Mouse (Mus musculus) hindbrain, postnatal 0 days (tissue): Measurements from ENCODE around the gene Stmnd1. TPM values are rescaled to one million over a fixed set of nuclear protein-coding genes. Genes with fewer than 3 reads are reported as not detected.

ENCODE experiments used
- ATAC-seq: fragments of 200-750 bp; cut with Nextera tagmentation; 2 replicates; pipeline ENCODE4 v1.8.0; 2017; ENCODE audit warnings: mild to moderate bottlenecking, moderate TSS enrichment, moderate library complexity
- DNase-seq: peaks from one replicate; pipeline ENCODE4 v3.0.0-alpha.2; 2015; ENCODE audit warnings: low spot score
- H3K27ac ChIP-seq: fragments of 300-500 bp; sonication (generic); 2 replicates; pipeline ENCODE4 v1.5.1; 2014; ENCODE audit warnings: mild to moderate bottlenecking
- H3K27me3 ChIP-seq: fragments of 300-500 bp; sonication (generic); 2 replicates; pipeline ENCODE4 v1.6.1; 2014; ENCODE audit warnings: low read length, mixed read lengths; ENCODE audit not compliant: insufficient read depth
- H3K36me3 ChIP-seq: fragments of 300-500 bp; sonication (generic); 2 replicates; pipeline ENCODE4 v1.6.1; 2014; ENCODE audit warnings: low read length, mixed read lengths; ENCODE audit not compliant: insufficient read depth
- H3K4me1 ChIP-seq: fragments of 300-500 bp; sonication (generic); 2 replicates; pipeline ENCODE4 v1.6.1; 2014; ENCODE audit warnings: antibody characterized with exemption, low read length, mixed read lengths; ENCODE audit not compliant: insufficient read depth
- H3K4me2 ChIP-seq: fragments of 300-500 bp; sonication (generic); 2 replicates; pipeline ENCODE4 v1.6.1; 2014; ENCODE audit warnings: low read depth, mild to moderate bottlenecking, low read length, moderate library complexity, mixed read lengths
- H3K4me3 ChIP-seq: fragments of 300-500 bp; sonication (generic); 2 replicates; pipeline ENCODE4 v1.5.1; 2014; ENCODE audit warnings: low read length
- H3K9ac ChIP-seq: fragments of 300-500 bp; sonication (generic); replicated peaks from 2 replicates; pipeline ENCODE4 v1.6.1; 2014; ENCODE audit warnings: mild to moderate bottlenecking, low read length, moderate library complexity, mixed read lengths
- H3K9me3 ChIP-seq: fragments of 300-500 bp; sonication (generic); 2 replicates; pipeline ENCODE4 v1.6.1; 2016; ENCODE audit warnings: low read length, mixed read lengths
- CTCF ChIP-seq: IDR thresholded peaks from 2 replicates; pipeline ENCODE4 v1.5.1; 2016; ENCODE audit warnings: antibody characterized with exemption, control low read depth, low read depth
- WGBS: fragments of 180-500 bp; shearing (Covaris S2); extraction: QIAGEN DNeasy Blood & Tissue Kit; methylation state at CpG from one replicate; pipeline ENCODE4 v1.1.7; 2014; 5-methylcytosine and 5-hydroxymethylcytosine counted together
- polyA plus RNA-seq: library from polyadenylated mRNA; unstranded; fragments of >200 nt; fragmentation: Nextera tagmentation; extraction: Ambion mirVana; gene quantifications from 2 replicates; pipeline ENCODE4 v1.2.1, GENCODE M21; 2015
- total RNA-seq: library from RNA; depleted of rRNA; stranded (reverse); fragments of >200 nt; gene quantifications from 2 replicates; pipeline ENCODE4 v1.2.3, GENCODE M21; 2014

Gene Stmnd1
- total and polyA plus RNA-seq, 2 experiments from 2014 or later: 0.31 TPM; not detected in 1

DNA sequence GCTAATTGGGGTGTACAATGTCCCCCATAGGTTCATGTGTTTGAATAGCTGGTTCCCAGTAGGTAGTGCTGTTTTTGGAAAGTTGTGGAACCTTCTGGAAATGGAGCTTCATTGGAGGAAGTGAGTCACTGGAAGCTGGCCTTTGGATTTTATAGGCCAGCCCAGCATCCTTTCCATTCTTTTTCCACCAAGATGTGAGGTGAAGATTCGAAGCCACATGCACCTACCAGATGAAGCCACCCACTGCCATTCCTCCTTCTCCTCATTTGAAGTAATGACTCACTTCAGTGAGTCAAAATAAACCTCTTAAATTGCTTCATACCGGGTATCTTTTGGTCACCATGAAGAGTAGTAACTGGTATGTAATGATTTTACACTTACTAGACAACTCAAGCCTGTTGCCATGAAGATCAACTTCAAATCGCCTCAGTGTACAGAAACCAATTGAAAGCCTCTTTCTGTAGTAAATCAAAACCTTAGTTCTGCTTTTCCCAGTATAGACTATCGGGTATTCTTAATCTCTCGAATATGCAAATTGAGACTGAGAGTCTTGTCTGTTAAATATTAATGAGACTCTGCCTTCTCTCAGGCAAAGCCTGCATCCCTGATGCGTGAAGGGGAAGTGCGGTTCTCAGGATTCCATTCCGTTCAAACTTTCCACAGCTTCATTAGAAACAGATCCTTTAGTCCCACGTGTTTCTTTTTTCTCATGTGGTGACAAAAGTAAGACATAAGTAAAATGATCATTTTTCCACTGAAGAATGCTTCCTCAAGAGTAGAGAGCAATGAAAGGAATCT is 31.9 kb upstream of the Stmnd1 start:
- DNase-seq (no peak), ATAC-seq (no peak)
- Histone ChIP-seq H3K27ac (no peak overlapping the region), H3K9ac (no peak overlapping the region), H3K27me3 (no peaks in the 10 kb centered on the region), H3K4me1 (no peaks in the 10 kb centered on the region), H3K9me3 (no peaks in the 10 kb centered on the region), H3K4me3 (no peak overlapping the region), H3K36me3 (no peaks in the 10 kb centered on the region), H3K4me2 (no peak overlapping the region)
- 41% methylated on average over 9 of the region's 9 CpGs for WGBS
- no peak for TF ChIP-seq CTCF

DNA sequence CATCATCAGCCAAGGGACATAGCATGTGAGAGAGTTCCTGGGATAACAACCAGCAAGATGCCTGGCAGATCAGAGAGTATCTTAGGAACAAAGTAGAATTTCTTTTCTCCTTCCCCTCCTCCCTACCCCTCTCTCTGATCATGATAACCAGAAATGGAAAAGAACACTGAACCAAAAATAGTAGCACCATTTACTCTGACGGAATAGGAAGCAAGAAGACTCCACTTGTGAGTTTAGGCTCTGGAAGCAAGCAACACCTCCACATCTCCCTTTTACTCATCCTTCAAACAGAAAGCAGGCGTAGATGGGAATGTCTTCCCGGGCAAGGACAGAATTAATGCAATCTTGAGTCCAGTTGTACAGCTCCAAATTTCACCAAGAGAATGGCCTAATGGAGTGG is 19.8 kb upstream of the Stmnd1 start:
- no peak for TF ChIP-seq CTCF
- Histone ChIP-seq H3K9ac (no peak overlapping the region), H3K27ac (no peak overlapping the region), H3K9me3 (no peaks in the 10 kb centered on the region), H3K27me3 (no peaks in the 10 kb centered on the region), H3K4me2 (no peak overlapping the region), H3K4me3 (no peak overlapping the region), H3K4me1 (no peaks in the 10 kb centered on the region), H3K36me3 (no peaks in the 10 kb centered on the region)
- DNase-seq: no peak
- no peak for ATAC-seq
- WGBS: 88% methylated on average over 3 of the region's 3 CpGs

DNA sequence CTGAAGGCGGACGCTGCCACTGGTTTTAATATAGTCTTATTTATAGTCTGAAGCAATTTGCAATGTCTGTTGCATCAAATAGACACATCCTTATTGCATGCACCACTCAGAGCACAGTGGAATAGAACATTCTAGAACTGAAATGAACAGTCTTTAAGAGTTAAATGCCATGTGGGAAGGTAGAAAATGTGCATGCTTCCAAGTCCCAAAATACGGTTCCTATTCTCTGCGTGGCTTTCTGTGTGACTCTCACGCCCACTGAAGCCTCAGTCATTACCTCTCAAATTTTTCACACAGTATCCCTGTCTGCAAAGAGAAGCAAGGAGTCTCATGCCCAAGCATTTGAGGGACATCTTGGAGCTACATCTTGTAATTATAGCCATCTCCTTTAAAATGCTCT is 19.4 kb upstream of the Stmnd1 start:
- no peak overlapping the region for H3K27ac ChIP-seq
- WGBS: 93% methylated on average over 5 of the region's 5 CpGs

DNA sequence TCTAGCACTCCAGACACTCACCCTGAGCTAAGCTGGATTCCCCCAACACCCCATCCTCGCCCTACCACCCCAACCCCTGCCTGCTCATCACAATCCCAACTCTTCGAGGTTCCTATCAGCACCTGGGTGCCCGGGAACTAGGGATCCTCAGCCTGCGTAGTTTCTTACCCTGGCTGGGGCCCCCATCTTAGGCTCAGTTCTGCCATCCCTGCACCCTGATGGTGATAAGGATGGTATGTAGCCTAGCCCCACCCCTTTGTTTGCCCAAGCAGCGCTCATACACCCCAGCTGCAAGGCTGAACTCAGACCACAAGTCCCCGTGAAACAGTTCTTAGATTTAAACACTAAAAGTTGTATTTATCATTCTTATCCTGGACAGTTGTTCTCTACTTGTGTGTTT is 17.9 kb upstream of the Stmnd1 start:
- H3K36me3 ChIP-seq: no peaks in the 10 kb centered on the region
- no peak overlapping the region for H3K4me2 ChIP-seq
- H3K4me3 ChIP-seq: no peak overlapping the region

More for the DNA sequence above, 19.4 kb upstream of the Stmnd1 start:
- ATAC-seq (no peak), DNase-seq (no peak)
- no peak overlapping the region for H3K9ac ChIP-seq
- no peak overlapping the region for H3K4me3 ChIP-seq
- H3K36me3 ChIP-seq: no peaks in the 10 kb centered on the region
- no peaks in the 10 kb centered on the region for H3K4me1 ChIP-seq
- TF ChIP-seq CTCF: no peak
- H3K27me3 ChIP-seq: no peaks in the 10 kb centered on the region
- no peak overlapping the region for H3K4me2 ChIP-seq
- no peaks in the 10 kb centered on the region for H3K9me3 ChIP-seq

DNA sequence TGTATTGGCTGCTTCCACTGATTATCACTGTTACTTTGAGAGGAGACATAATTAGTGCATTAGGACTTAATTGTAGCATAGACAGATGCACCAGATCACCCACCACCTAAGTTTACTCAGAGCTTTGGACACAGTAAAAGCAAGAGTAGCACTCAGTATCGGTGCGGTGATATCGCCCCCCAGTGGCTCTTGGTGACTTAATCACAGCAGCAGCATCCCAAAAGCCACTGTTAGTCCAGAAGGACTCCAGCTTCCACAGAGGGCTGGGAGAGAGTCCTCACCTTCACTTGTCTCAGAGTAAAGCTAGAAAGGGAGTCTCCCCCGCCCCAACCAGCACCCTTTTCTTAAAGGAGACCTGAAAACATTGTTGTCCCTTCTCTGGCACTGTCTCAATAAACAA is 15.7 kb upstream of the Stmnd1 start:
- ATAC-seq (peak; percentile 75), DNase-seq (peak; percentile 92)
- H3K9ac ChIP-seq: no peak overlapping the region
- H3K4me1 ChIP-seq: no peaks in the 10 kb centered on the region
- no peaks in the 10 kb centered on the region for H3K27me3 ChIP-seq
- WGBS: 5% methylated on average over 4 of the region's 4 CpGs
- H3K4me3 ChIP-seq: no peak overlapping the region
- TF ChIP-seq CTCF: peak; percentile 85
- no peaks in the 10 kb centered on the region for H3K36me3 ChIP-seq
- H3K27ac ChIP-seq: no peak overlapping the region
- no peak overlapping the region for H3K4me2 ChIP-seq
- H3K9me3 ChIP-seq: no peaks in the 10 kb centered on the region

More for the DNA sequence above, 17.9 kb upstream of the Stmnd1 start:
- ATAC-seq (no peak), DNase-seq (no peak)
- Histone ChIP-seq H3K27ac (no peak overlapping the region), H3K27me3 (no peaks in the 10 kb centered on the region), H3K9me3 (no peaks in the 10 kb centered on the region), H3K9ac (no peak overlapping the region), H3K4me1 (no peaks in the 10 kb centered on the region)
- no peak for TF ChIP-seq CTCF
- 87% methylated on average over 6 of the region's 6 CpGs for WGBS

DNA sequence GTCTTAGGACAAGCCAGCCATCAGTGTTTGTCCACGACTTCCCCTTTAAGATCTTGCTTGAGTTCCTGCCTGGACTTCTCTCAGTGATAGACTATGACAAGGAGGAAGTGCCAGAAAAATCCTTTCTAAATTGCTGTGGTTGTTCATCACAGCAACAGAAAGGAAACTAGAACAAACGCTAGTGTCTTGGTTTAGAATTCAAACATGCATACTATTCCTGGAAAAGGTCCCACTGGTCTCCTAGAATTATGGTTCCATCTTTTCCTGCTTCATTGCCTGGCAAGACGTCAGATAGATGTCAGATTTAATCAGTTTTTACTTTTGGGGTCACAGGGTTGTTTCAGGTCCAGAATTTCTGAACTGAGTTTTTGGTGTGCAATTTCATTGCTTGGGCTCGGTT is 14.0 kb upstream of the Stmnd1 start:
- Histone ChIP-seq H3K9me3 (no peaks in the 10 kb centered on the region), H3K4me2 (no peak overlapping the region), H3K27me3 (no peaks in the 10 kb centered on the region), H3K9ac (no peak overlapping the region), H3K27ac (no peak overlapping the region), H3K36me3 (no peaks in the 10 kb centered on the region), H3K4me3 (no peak overlapping the region), H3K4me1 (no peaks in the 10 kb centered on the region)
- DNase-seq (no peak), ATAC-seq (no peak)
- no peak for TF ChIP-seq CTCF
- WGBS: 69% methylated on average over 4 of the region's 4 CpGs

DNA sequence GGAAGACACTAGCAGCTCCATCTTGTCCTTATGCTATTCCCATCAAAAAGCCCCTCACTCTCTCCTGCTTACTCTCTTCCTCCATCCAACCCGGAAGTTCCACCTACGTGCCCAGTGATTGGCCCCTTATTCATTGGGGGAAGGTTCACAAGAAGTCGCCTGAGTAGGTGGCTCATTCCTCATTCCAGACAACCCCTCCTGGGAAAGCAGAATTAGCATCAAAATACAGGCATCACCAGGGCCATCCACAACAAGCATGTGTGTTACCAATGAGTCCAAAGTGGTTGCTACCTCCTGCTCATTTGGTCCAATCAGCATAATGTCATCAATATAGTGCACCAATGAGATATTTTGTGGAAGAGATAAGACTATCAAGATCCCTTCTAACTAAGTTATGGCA is 12.3 kb upstream of the Stmnd1 start:
- Histone ChIP-seq H3K4me3 (no peak overlapping the region), H3K9ac (no peak overlapping the region), H3K9me3 (no peaks in the 10 kb centered on the region), H3K4me1 (no peaks in the 10 kb centered on the region), H3K27me3 (no peaks in the 10 kb centered on the region), H3K36me3 (no peaks in the 10 kb centered on the region), H3K27ac (no peak overlapping the region), H3K4me2 (no peak overlapping the region)
- 57% methylated on average over 3 of the region's 3 CpGs for whole genome bisulfite sequencing
- TF ChIP-seq CTCF: no peak
- DNase-seq (no peak), ATAC-seq (no peak)
